Mouse (Mus musculus) G1E-ER4 (cell line): Measurements from ENCODE around the gene Snrnp25. TPM values are rescaled to one million over a fixed set of nuclear protein-coding genes. Genes with fewer than 3 reads are reported as not detected.

Source experiments
- GATA1 ChIP-seq: IDR thresholded peaks from one replicate; pipeline ENCODE4 v1.8.0; 2012; ENCODE audit warnings: low read length, inconsistent platforms
- polyA plus RNA-seq: library from polyadenylated mRNA; stranded (reverse); fragments of >175 nt; gene quantifications from 2 replicates; pipeline ENCODE4 v1.2.3, GENCODE M21; 2012

The Snrnp25 gene
- polyA plus RNA-seq: 64.7 and 88.1 TPM in 2 replicates

- no peak for TF ChIP-seq GATA1
These were observed at the start of gene Snrnp25 for GRCm38 (mm10) chr11:32205058-32205873. Gene Snrnp25 (plus strand): TSS chr11:32205415.

DNA sequence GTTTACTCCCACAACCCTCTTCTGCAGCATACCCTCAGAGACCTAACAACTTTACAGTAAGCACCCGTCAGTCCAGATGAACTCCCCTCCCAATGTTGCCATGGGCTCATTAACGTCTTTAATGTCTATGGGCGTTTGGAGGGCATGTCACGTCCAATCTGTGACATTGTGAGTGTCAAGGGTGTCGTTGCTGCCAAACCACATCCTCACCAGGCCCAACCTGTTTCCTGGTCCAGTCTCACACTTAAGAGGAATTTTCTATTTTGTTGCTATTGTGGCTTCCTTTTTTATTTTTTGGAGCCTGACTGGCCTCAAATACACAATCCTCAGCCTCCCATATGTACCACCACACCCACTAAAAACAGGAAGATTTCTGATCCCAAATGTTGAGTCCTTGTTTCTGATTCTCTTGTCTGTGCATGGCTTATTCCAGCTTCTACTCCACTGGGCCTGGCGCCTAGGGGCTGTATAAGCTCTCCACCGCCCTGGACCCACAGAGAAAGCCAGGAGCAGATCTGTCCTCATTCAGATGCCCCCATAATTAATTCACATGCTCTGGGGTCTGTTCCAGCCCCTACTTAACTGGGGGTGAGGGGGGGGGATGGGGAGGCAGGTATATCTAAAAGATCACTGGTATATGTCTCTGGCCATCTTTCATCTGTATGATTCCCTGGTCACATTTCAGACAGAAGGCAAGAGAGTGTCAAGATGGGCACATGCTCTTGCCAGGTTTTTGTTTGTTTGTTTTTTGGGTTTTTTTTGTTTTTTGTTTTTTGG, 48.2 kb upstream of the Snrnp25 start:
- TF ChIP-seq GATA1: no peak

DNA sequence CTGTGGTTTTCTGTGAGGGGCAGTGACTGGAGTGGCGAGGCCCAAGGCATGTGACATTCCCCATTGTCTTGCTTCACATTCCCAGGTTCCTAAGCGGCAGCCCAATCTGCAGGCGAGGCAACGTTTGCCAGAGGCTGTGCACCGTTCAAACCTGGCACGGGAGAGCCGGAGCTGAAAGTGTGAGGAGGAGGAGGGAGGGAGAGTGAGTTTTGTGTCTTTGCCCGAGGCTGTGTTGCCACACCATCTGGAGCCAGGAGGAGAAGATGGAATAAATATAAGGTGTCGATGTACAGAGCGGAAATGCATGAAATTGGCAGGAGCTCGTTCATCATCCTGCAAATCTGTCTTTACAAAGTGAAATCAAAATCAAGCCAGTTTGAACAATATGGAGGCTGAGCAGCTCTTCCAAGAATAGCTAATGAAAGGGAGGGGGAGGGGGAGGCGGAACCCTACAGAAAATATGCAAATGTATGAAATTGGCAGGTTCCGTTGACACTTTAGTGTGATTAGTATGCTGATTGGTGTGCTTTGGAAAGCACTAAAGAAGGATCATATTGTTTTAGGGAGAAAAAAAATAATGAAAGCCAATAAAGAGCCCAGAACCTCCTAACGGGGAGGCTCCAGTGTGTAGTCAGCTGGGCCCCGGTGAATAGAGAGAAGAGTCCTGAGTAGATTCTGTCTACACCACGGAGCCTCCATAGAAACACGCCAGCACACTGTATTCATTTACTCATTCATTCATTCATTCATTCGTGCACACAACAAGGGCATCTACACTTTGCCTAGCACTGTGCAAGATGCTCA, 47.2 kb upstream of the Snrnp25 start:
- TF ChIP-seq GATA1: no peak

GRCm38 (mm10) chr11:32159176-32159575, 46.0 kb upstream of the Snrnp25 start:
- TF ChIP-seq GATA1: no peak

DNA sequence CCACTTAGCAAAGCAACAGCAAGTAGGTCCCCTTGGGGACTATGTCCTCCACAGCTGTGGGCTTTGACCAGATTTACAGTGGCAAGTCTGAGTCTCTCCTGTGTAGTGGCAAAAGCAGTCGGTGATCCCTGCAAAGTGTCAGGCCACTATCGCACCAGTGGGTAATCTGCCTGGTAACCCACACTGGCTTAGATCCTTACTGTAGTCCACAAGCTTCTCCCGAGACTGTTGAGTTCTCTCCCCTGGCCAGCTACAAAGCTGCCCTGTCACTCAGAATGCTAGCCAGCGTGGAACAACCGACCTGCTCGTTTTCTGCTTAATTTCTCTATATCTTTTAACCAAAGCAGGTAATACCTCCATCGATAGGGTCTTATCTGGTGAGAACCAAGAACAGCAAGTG, 44.9 kb upstream of the Snrnp25 start:
- no peak for TF ChIP-seq GATA1

DNA sequence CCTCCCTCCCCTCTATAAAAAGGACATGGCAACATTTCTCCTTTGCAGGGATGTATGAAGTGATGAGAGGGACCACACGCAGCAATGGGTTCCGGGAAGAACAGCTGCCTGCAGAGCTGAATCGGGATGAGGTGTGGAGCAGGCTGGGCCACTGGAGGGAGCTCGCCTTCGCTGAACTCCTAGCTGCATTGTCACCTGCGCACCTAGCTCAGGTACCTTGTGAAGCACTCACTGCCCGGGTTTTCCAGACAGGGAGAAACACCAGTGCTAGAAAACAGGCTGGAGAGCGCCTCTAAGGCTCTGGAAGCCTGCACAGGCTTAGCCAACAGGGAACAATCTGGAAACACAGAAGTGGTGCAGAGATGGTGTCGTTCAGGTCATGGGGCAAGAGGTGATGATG, 43.7 kb upstream of the Snrnp25 start:
- TF ChIP-seq GATA1: no peak

DNA sequence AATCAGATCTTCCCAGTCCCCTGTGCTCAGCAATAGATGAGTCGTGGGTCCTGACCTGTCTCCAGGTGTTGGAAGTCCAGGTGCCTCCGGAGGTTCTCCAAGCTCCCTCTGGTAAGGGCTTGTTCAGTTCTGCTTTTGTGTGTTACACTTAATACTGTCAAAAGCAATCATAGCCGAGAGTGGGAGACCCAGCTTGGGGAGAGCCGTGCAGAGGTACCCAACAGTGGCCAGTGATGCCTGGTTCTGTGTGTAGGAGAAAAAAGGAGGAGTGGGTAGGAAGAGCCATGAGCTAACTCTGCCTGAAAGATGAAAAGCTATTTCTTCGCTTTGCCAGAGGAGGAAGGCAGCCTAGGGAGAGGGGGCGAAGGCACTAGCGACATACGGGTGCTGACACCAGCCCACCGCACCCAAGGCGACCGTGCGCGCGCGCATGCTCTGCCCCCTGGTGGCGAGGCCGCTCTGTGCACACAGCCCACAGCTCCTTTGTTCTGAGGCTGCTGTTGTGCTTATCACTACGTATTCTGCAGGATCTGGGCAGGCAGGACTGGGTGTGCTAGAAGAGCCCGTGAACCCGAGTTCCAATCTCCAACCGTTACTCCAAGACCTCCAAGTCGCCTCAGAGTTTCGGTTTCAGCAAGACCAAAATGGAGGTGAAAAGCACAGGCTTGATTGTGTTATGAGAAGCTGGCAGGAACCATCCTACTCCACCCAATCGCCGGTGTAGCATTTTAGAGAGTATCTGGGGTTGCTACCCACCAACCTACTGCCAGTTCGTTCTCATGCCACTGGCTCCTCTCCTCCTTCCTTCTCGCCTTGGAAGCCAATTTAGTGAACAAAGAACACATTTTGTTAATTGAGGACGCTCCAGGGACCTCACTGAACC, 43.1 kb upstream of the Snrnp25 start:
- no peak for TF ChIP-seq GATA1

DNA sequence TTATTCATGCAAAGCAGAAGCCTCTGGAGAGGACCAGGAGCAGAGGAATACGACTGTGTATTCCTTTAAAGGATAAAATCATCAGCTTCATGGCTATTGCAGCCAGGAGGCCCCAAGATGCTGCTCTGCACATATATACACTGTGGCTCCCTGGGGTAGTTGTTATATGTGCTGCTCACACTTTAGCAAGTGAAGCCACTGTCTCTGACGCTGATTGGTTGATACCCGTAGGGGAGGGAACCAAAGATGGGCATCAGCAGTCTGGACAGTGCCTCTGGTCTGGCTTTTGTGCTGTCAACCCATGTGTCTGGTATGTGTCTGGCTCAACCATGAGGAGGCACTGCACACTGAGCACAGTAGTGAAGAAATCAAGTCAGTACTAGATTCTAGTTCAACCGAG, 38.5 kb upstream of the Snrnp25 start:
- TF ChIP-seq GATA1: no peak

GRCm38 (mm10) chr11:32178506-32178905, 26.7 kb upstream of the Snrnp25 start:
- TF ChIP-seq GATA1: no peak

DNA sequence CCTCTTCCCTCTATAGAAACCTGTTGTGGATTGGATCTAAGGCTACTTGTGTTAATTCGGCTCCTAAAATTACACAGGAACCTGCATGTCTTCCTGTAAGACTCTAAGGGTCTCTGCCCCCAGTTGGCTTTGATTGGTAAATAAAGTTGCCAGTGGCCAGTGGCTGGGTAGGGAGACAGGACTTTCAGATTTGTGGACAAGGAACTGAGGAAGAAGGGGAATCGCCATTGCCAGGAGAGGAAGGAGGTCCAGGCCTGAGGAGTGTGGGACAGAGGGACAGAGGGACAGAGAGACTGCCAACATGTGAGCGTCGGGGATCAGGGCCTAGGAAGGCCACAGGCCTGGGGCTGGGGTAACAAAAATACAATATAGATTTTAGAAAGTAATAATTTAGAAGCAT, 24.0 kb upstream of the Snrnp25 start:
- no peak for TF ChIP-seq GATA1

- no peak for TF ChIP-seq GATA1
These were observed 23.0 kb upstream of the Snrnp25 start for GRCm38 (mm10) chr11:32181973-32182868.

DNA sequence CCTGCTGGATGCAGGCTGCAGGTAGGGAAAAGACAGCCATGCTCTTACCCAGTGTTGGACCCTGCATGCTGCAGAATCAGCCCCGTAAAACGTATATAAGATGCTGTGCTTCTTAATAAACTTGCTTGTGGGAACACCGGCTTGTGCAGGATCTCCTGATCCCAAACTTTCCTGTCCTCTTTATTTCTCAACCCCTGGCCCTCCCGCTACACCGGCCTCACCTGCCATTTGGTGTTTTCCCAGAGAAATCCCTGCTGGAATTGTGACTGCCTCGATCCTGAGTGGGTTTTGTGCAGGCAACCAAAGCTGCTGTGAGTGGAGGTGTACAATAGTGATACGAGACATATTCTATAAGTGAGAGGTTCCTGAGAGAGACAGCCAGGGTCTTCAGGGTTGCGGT, 20.7 kb upstream of the Snrnp25 start:
- no peak for TF ChIP-seq GATA1

DNA sequence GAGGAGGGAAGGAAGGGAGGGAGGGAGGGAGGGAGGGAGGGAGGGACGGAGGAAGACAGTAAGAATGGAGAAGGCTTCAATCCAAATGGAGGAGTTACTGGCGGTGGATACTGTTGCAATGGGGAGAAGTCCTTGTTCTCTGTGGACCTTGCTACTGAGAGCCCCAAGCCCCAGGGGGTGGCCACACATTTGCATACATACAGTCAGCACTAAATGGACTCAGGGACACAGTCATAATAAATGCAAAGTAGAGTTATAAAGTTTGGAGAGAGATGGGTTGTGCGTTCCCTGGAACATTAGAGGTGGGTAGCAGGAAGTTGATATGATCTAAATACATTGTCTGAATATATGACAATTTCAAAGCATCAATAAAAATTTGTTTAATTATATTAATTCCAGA, 19.2 kb upstream of the Snrnp25 start:
- TF ChIP-seq GATA1: no peak

GRCm38 (mm10) chr11:32187256-32187655, 18.0 kb upstream of the Snrnp25 start:
- no peak for TF ChIP-seq GATA1

- no peak for TF ChIP-seq GATA1
These were observed 16.3 kb upstream of the Snrnp25 start for GRCm38 (mm10) chr11:32188881-32189280.
